Mouse (Mus musculus) forebrain, embryonic 14.5 days (tissue): ENCODE data around the gene Sf3b1. TPM values are rescaled to one million over a fixed set of nuclear protein-coding genes. Genes with fewer than 3 reads are reported as not detected.
"Not testable (repeated sequence)": the region's sequence is repeated elsewhere in the genome, so short reads cannot be mapped to it uniquely, and the experiment has no call there.

ENCODE experiments used
- ATAC-seq: fragments of 200-750 bp; cut with Nextera tagmentation; 2 replicates; pipeline ENCODE4 v1.8.0; 2017; ENCODE audit warnings: mild to moderate bottlenecking, moderate library complexity
- DNase-seq: peaks from one replicate; pipeline ENCODE4 v3.0.0-alpha.2; 2015; ENCODE audit warnings: low spot score
- H3K27ac ChIP-seq: fragments of 300-500 bp; sonication (generic); 2 replicates; pipeline ENCODE4 v1.5.1; 2014; ENCODE audit warnings: low read depth, mild to moderate bottlenecking, control low read depth, low read length, moderate library complexity
- H3K27me3 ChIP-seq: fragments of 300-500 bp; sonication (generic); replicated peaks from 2 replicates; pipeline ENCODE4 v1.6.1; 2014; ENCODE audit warnings: low read length, control low read depth, mixed read lengths; ENCODE audit not compliant: control insufficient read depth, insufficient read depth
- H3K36me3 ChIP-seq: fragments of 300-500 bp; sonication (generic); 2 replicates; pipeline ENCODE4 v1.6.1; 2014; ENCODE audit warnings: low read length, control low read depth; ENCODE audit not compliant: control insufficient read depth, insufficient read depth
- H3K4me1 ChIP-seq: fragments of 300-500 bp; sonication (generic); 2 replicates; pipeline ENCODE4 v1.6.1; 2014; ENCODE audit warnings: antibody characterized with exemption, low read length, control low read depth; ENCODE audit not compliant: control insufficient read depth, insufficient read depth
- H3K4me2 ChIP-seq: fragments of 300-500 bp; sonication (generic); 2 replicates; pipeline ENCODE4 v1.6.1; 2014; ENCODE audit warnings: mild to moderate bottlenecking, control low read depth, low read length
- H3K4me3 ChIP-seq: fragments of 300-500 bp; sonication (generic); 2 replicates; pipeline ENCODE4 v1.5.1; 2014; ENCODE audit warnings: low read depth, low read length, control low read depth
- H3K9ac ChIP-seq: fragments of 300-500 bp; sonication (generic); 2 replicates; pipeline ENCODE4 v1.6.1; 2014; ENCODE audit warnings: mild to moderate bottlenecking, low read length, control low read depth, moderate library complexity
- H3K9me3 ChIP-seq: fragments of 300-500 bp; sonication (generic); replicated peaks from 2 replicates; pipeline ENCODE4 v1.6.1; 2016; ENCODE audit warnings: low read length, control low read depth, mixed read lengths; ENCODE audit not compliant: control insufficient read depth
- WGBS: fragments of 180-500 bp; shearing (Covaris S2); extraction: QIAGEN DNeasy Blood & Tissue Kit; methylation state at CpG from one replicate; pipeline ENCODE4 v1.1.7; 2014; 5-methylcytosine and 5-hydroxymethylcytosine counted together
- polyA plus RNA-seq: library from polyadenylated mRNA; unstranded; fragments of >200 nt; fragmentation: Nextera tagmentation; extraction: Ambion mirVana; gene quantifications from 2 replicates; pipeline ENCODE4 v1.2.1, GENCODE M21; 2014

Sf3b1 gene
- polyA plus RNA-seq, 1 experiment from 2014 or later = 407 TPM

GRCm38 (mm10) chr1:54966858-54967257, 60.4 kb downstream of the Sf3b1 start:
- Histone ChIP-seq H3K27ac (no peak overlapping the region), H3K4me1 (no peaks in the 10 kb centered on the region), H3K9me3 (no peaks in the 10 kb centered on the region), H3K4me2 (no peak overlapping the region), H3K27me3 (no peaks in the 10 kb centered on the region), H3K4me3 (no peak overlapping the region), H3K9ac (no peak overlapping the region), H3K36me3 (no peaks in the 10 kb centered on the region)
- ATAC-seq (no peak), DNase-seq (no peak)
- WGBS = 98% methylated on average over 3 of the region's 3 CpGs

GRCm38 (mm10) chr1:54965159-54965995, 61.9 kb downstream of the Sf3b1 start:
- no peaks in the 10 kb centered on the region for H3K9me3 ChIP-seq
- no peaks in the 10 kb centered on the region for H3K36me3 ChIP-seq
- no peak overlapping the region for H3K9ac ChIP-seq
- H3K27ac ChIP-seq = no peak overlapping the region
- DNase-seq (no peak), ATAC-seq (no peak)
- 73% methylated on average over 11 of the region's 11 CpGs for WGBS
- H3K4me3 ChIP-seq = no peak overlapping the region
- H3K4me1 ChIP-seq = no peaks in the 10 kb centered on the region
- no peaks in the 10 kb centered on the region for H3K27me3 ChIP-seq
- H3K4me2 ChIP-seq = no peak overlapping the region

GRCm38 (mm10) chr1:54961724-54962123, 65.6 kb downstream of the Sf3b1 start:
- Histone ChIP-seq H3K36me3 (no peaks in the 10 kb centered on the region), H3K27ac (no peak overlapping the region), H3K9ac (no peak overlapping the region), H3K4me1 (no peaks in the 10 kb centered on the region), H3K9me3 (no peaks in the 10 kb centered on the region), H3K27me3 (no peaks in the 10 kb centered on the region), H3K4me2 (no peak overlapping the region), H3K4me3 (no peak overlapping the region)
- DNase-seq (no peak), ATAC-seq (no peak)
- 90% methylated on average over 9 of the region's 9 CpGs for WGBS

GRCm38 (mm10) chr1:54960613-54961165, 66.6 kb downstream of the Sf3b1 start:
- Histone ChIP-seq H3K27ac (no peak overlapping the region), H3K36me3 (no peaks in the 10 kb centered on the region), H3K9me3 (no peaks in the 10 kb centered on the region), H3K27me3 (no peaks in the 10 kb centered on the region), H3K4me2 (no peak overlapping the region), H3K9ac (no peak overlapping the region), H3K4me1 (no peaks in the 10 kb centered on the region), H3K4me3 (no peak overlapping the region)
- ATAC-seq = no peak
- 72% methylated on average over 9 of the region's 9 CpGs for WGBS
- DNase-seq = no peak

- H3K4me2 ChIP-seq = no peak overlapping the region
- no peaks in the 10 kb centered on the region for H3K36me3 ChIP-seq
- no peak overlapping the region for H3K27ac ChIP-seq
- no peak overlapping the region for H3K4me3 ChIP-seq
- DNase-seq = no peak
- ATAC-seq = no peak
- WGBS = 74% methylated on average over 3 of the region's 3 CpGs
- no peaks in the 10 kb centered on the region for H3K9me3 ChIP-seq
- H3K4me1 ChIP-seq = no peaks in the 10 kb centered on the region
- H3K27me3 ChIP-seq = no peaks in the 10 kb centered on the region
- H3K9ac ChIP-seq = no peak overlapping the region
These were observed 68.8 kb downstream of the Sf3b1 start for GRCm38 (mm10) chr1:54958525-54958924.

GRCm38 (mm10) chr1:54956995-54957394, 70.3 kb downstream of the Sf3b1 start:
- not testable (repeated sequence) for H3K27ac ChIP-seq, H3K4me2 ChIP-seq, H3K9me3 ChIP-seq, ATAC-seq, H3K27me3 ChIP-seq, H3K4me1 ChIP-seq, DNase-seq, H3K9ac ChIP-seq, H3K36me3 ChIP-seq, H3K4me3 ChIP-seq
- 91% methylated on average over 9 of the region's 14 CpGs for WGBS

GRCm38 (mm10) chr1:54954856-54955255, 72.4 kb downstream of the Sf3b1 start:
- Histone ChIP-seq H3K4me1 (no peaks in the 10 kb centered on the region), H3K4me2 (no peak overlapping the region), H3K9me3 (no peaks in the 10 kb centered on the region), H3K27ac (no peak overlapping the region), H3K4me3 (no peak overlapping the region), H3K27me3 (no peaks in the 10 kb centered on the region), H3K36me3 (no peaks in the 10 kb centered on the region), H3K9ac (no peak overlapping the region)
- no peak for ATAC-seq
- DNase-seq = no peak
- WGBS = 85% methylated on average over 4 of the region's 4 CpGs

- no peak overlapping the region for H3K4me2 ChIP-seq
- WGBS = 85% methylated on average over 3 of the region's 3 CpGs
These were observed 82.6 kb downstream of the Sf3b1 start for GRCm38 (mm10) chr1:54944648-54945047.

GRCm38 (mm10) chr1:54935466-54935865, 91.8 kb downstream of the Sf3b1 start:
- Histone ChIP-seq H3K4me3 (no peak overlapping the region), H3K4me1 (no peaks in the 10 kb centered on the region), H3K4me2 (no peak overlapping the region), H3K9ac (no peak overlapping the region), H3K36me3 (no peaks in the 10 kb centered on the region), H3K9me3 (no peaks in the 10 kb centered on the region), H3K27me3 (no peaks in the 10 kb centered on the region), H3K27ac (no peak overlapping the region)
- WGBS = 81% methylated on average over 3 of the region's 3 CpGs
- ATAC-seq = no peak
- no peak for DNase-seq

More at GRCm38 (mm10) chr1:54944648-54945047, 82.6 kb downstream of the Sf3b1 start:
- Histone ChIP-seq H3K9ac (no peak overlapping the region), H3K9me3 (no peaks in the 10 kb centered on the region), H3K27ac (no peak overlapping the region), H3K27me3 (no peaks in the 10 kb centered on the region), H3K4me1 (no peaks in the 10 kb centered on the region), H3K4me3 (no peak overlapping the region), H3K36me3 (no peaks in the 10 kb centered on the region)
- DNase-seq (no peak), ATAC-seq (no peak)
